Comparison of ENCODE assay signal across 29 mouse cellular contexts in the genomic region with DNA sequence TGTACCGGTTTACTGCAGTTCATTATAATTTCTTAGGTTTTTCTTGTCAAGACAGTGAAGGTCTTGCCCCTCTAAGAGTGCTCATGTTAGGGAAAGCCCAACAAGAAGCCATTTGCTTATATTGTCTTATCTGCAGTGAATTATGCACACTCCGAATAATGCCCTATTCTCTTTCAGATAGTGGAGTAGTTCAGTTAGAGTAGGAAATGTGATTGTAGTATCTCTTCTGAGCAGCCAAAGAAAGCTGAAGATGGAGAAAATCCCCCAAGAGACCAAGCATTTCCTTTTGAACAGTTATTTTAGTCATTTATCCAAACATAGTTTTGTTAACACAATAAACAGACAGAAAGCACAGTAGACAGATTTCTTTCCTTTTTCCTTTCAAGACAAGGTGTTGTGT. TPM values are rescaled to one million over a fixed set of nuclear protein-coding genes. Genes with fewer than 3 reads are reported as not detected.
DNase-seq lines count a peak whose midpoint lies in the region; ATAC-seq and TF ChIP-seq lines count a peak whose summit lies in the region.
"Had no signal": no experiment of that assay in that cellular context is flagged by ENCODE, and none has a peak within 500 bp of the region (broad histone marks: within the 10 kb centered on the region; RNA-seq: fewer than 3 reads in every experiment).

No protein-coding gene starts in this region.

- TF ChIP-seq POLR2A in MEL (IDR thresholded peaks at IDR 0.05; ENCODE audit: control insufficient read depth in 1 of 2, insufficient read depth in 1 of 2, low read depth in 1 of 2, low read length in 2 of 2, poor library complexity in 1 of 2): no peak

- H3K4me2 ChIP-seq in heart, embryonic 13.5 days: no peak overlapping the region
- no peak overlapping the region for H3K4me2 ChIP-seq in liver, embryonic 11.5 days
- H3K4me2 ChIP-seq: embryonic facial prominence, embryonic 12.5 days; hindbrain, embryonic 15.5 days; neural tube, embryonic 15.5 days; stomach, embryonic 15.5 days had no signal

- no peak for TF ChIP-seq CTCF in MEL (IDR thresholded peaks at IDR 0.05 in 2 of 3, conservative IDR thresholded peaks at IDR 0.05 in 1 of 3; ENCODE audit: control insufficient read depth in 1 of 3, insufficient read depth in 1 of 3, low read depth in 2 of 3, low read length in 3 of 3, poor library complexity in 1 of 3, severe bottlenecking in 1 of 3)

- 60% methylated on average over 2 of the region's 2 CpGs for WGBS in heart, embryonic 13.5 days
- WGBS in liver, embryonic 11.5 days: 31% methylated on average over 2 of the region's 2 CpGs

- no peaks in the 10 kb centered on the region for H3K79me2 ChIP-seq in MEL (ENCODE audit: control insufficient read depth, insufficient read depth, low read length, poor library complexity)

- TF ChIP-seq RAD21 in MEL (IDR thresholded peaks at IDR 0.05; ENCODE audit: low read depth, low read length): no peak

- ATAC-seq in heart, embryonic 13.5 days (ENCODE audit: extremely low read depth, insufficient number of reproducible peaks, low FRiP score, low TSS enrichment): no peak
- peak; percentile 55; the same call in 1 of the 2 replicates for ATAC-seq in liver, embryonic 11.5 days (replicated peaks; ENCODE audit: low FRiP score)
- peak; percentile 58 for ATAC-seq in common myeloid progenitor, adult 5-6 weeks (replicated peaks; ENCODE audit: low read depth, poor library complexity, severe bottlenecking)
- ATAC-seq: activated CD4-positive, CD25-positive, alpha-beta regulatory T cell, adult 4 months; CD4-positive, CD25-positive, alpha-beta regulatory T cell, adult 4 months; forebrain, embryonic 14.5 days; inflammation-experienced regulatory T-cells, adult 6 months had no signal

- peaks cover 28% of the 10 kb centered on the region for H3K4me1 ChIP-seq in heart, embryonic 13.5 days
- peaks cover 18% of the 10 kb centered on the region for H3K4me1 ChIP-seq in liver, embryonic 11.5 days (replicated peaks; ENCODE audit: control insufficient read depth, insufficient read depth, low read length)
- peaks cover 39 to 58% of the 10 kb centered on the region in 2 experiments for H3K4me1 ChIP-seq in MEL (ENCODE audit: control insufficient read depth in 1 of 2, insufficient read depth in 2 of 2, low read length in 2 of 2)
- H3K4me1 ChIP-seq: neural tube, embryonic 15.5 days had no signal

- H3K27me3 ChIP-seq in heart, embryonic 13.5 days (replicated peaks): no peaks in the 10 kb centered on the region
- no peaks in the 10 kb centered on the region for H3K27me3 ChIP-seq in liver, embryonic 11.5 days (replicated peaks; ENCODE audit: control insufficient read depth, insufficient read depth, low read length)
- no peaks in the 10 kb centered on the region for H3K27me3 ChIP-seq in MEL (ENCODE audit: control insufficient read depth in 1 of 2, insufficient read depth in 2 of 2, low read length in 2 of 2)
- H3K27me3 ChIP-seq: embryonic facial prominence, embryonic 12.5 days; hindbrain, embryonic 15.5 days; neural tube, embryonic 15.5 days; stomach, embryonic 15.5 days had no signal

- TF ChIP-seq EP300 in MEL (IDR thresholded peaks at IDR 0.05; ENCODE audit: low read depth in 1 of 2, low read length in 2 of 2): peak; percentile 99 to 100

- H3K4me3 ChIP-seq in heart, embryonic 13.5 days: no peak overlapping the region
- no peak overlapping the region for H3K4me3 ChIP-seq in liver, embryonic 11.5 days (ENCODE audit: low read depth, low read length)
- H3K4me3 ChIP-seq in MEL (ENCODE audit: control insufficient read depth in 1 of 2, insufficient read depth in 1 of 2, low read depth in 2 of 2, low read length in 2 of 2): no peak overlapping the region
- H3K4me3 ChIP-seq: embryonic facial prominence, embryonic 12.5 days; hindbrain, embryonic 10.5 days; hindbrain, embryonic 15.5 days; layer of hippocampus, adult 2 months; neural tube, embryonic 15.5 days; stomach, embryonic 15.5 days had no signal

- DNase-seq in heart, adult 11 months: no peak
- DNase-seq in liver, embryonic 11.5 days (ENCODE audit: low spot score): no peak
- no peak for DNase-seq in liver
- DNase-seq in MEL (ENCODE audit: low read depth, low spot score): peak; percentile 89
- no peak for DNase-seq in adrenal gland, postnatal 10 days
- no peak for DNase-seq in layer of hippocampus, adult 8-10 months (ENCODE audit: low spot score in 2 of 2)
- DNase-seq: adrenal gland, adult 2 months; cerebellum, adult 8-10 months; cerebellum, postnatal 25 days; embryo, embryonic 11 days; kidney, adult 11 months; kidney, postnatal 25 days; left cerebral cortex, postnatal 4 days; lung, adult 18-20 months; lung, postnatal 14 days; midbrain, embryonic 14.5 days; right cerebral cortex, postnatal 25 days had no signal

- H3K27ac ChIP-seq in heart, embryonic 13.5 days (replicated peaks): peak overlapping the region; percentile 62
- H3K27ac ChIP-seq in liver, embryonic 11.5 days (ENCODE audit: low read depth, low read length): no peak overlapping the region
- H3K27ac ChIP-seq in MEL (ENCODE audit: control insufficient read depth, low read depth, low read length): peak overlapping the region; percentile 96
- H3K27ac ChIP-seq: embryonic facial prominence, embryonic 12.5 days; hindbrain, embryonic 10.5 days; hindbrain, embryonic 15.5 days; neural tube, embryonic 15.5 days; stomach, embryonic 15.5 days had no signal

- H3K9ac ChIP-seq in heart, embryonic 13.5 days: no peak overlapping the region
- H3K9ac ChIP-seq in liver, embryonic 11.5 days (ENCODE audit: low read depth, low read length): no peak overlapping the region
- peak overlapping the region; percentile 28; the same call in 1 of the 2 replicates for H3K9ac ChIP-seq in MEL (ENCODE audit: control insufficient read depth, low read depth, low read length, poor library complexity, severe bottlenecking)
- H3K9ac ChIP-seq: embryonic facial prominence, embryonic 12.5 days; hindbrain, embryonic 15.5 days; neural tube, embryonic 15.5 days; stomach, embryonic 15.5 days had no signal

- H3K36me3 ChIP-seq in heart, embryonic 13.5 days: peaks cover 86% of the 10 kb centered on the region
- H3K36me3 ChIP-seq in liver, embryonic 11.5 days (ENCODE audit: control insufficient read depth, insufficient read depth, low read length): peaks cover 14% of the 10 kb centered on the region; the same call in 1 of the 2 replicates
- peaks cover 16 to 69% of the 10 kb centered on the region in 2 experiments for H3K36me3 ChIP-seq in MEL (ENCODE audit: control insufficient read depth in 1 of 2, insufficient read depth in 2 of 2, low read length in 2 of 2)

- no peaks in the 10 kb centered on the region for H3K9me3 ChIP-seq in heart, embryonic 13.5 days
- no peaks in the 10 kb centered on the region for H3K9me3 ChIP-seq in liver, embryonic 11.5 days (ENCODE audit: control insufficient read depth, low read length)
- no peaks in the 10 kb centered on the region for H3K9me3 ChIP-seq in MEL (replicated peaks; ENCODE audit: insufficient read depth, low read length)
- H3K9me3 ChIP-seq: embryonic facial prominence, embryonic 12.5 days; hindbrain, embryonic 10.5 days; hindbrain, embryonic 15.5 days; neural tube, embryonic 15.5 days; stomach, embryonic 15.5 days had no signal

TF ChIP-seq in MEL, 35 proteins besides CTCF, POLR2A, EP300 and RAD21 (continues in another document):
- TF ChIP-seq MXI1 (IDR thresholded peaks at IDR 0.05; ENCODE audit: low read depth, low read length) (peak; percentile 35; the same call in 1 of the 2 replicates), CHD1 (IDR thresholded peaks at IDR 0.05; ENCODE audit: low read depth, low read length) (no peak), RCOR1 (IDR thresholded peaks at IDR 0.05; ENCODE audit: low read depth, low read length) (peak; percentile 93), POLR2AphosphoS2 (IDR thresholded peaks at IDR 0.05; ENCODE audit: low read length) (no peak), UBTF (IDR thresholded peaks at IDR 0.05; ENCODE audit: borderline replicate concordance, insufficient read depth, low read depth, low read length) (no peak), NRF1 (IDR thresholded peaks at IDR 0.05; ENCODE audit: insufficient read depth, low read depth, low read length, poor library complexity, severe bottlenecking) (no peak), GATA1 (IDR thresholded peaks at IDR 0.05; ENCODE audit: low read depth, low read length) (peak; percentile 99), MYB (IDR thresholded peaks at IDR 0.05; ENCODE audit: low read depth, low read length) (peak; percentile 95), ZKSCAN1 (IDR thresholded peaks at IDR 0.05; ENCODE audit: low read depth, low read length) (no peak), SMC3 (IDR thresholded peaks at IDR 0.05; ENCODE audit: low read depth, low read length) (no peak), ELF1 (IDR thresholded peaks at IDR 0.05; ENCODE audit: low read depth, low read length) (peak; percentile 39; the same call in 1 of the 2 replicates), MAFK (IDR thresholded peaks at IDR 0.05; ENCODE audit: borderline replicate concordance, low read depth, low read length) (peak; percentile 67; the same call in 1 of the 2 replicates), MAZ (IDR thresholded peaks at IDR 0.05; ENCODE audit: low read depth, low read length) (0 out of 2 replicates have a peak, but pooled peaks have one; percentile 46), JUND (IDR thresholded peaks at IDR 0.05; ENCODE audit: low read depth, low read length) (no peak; the same call in 1 of the 2 replicates), NELFE (IDR thresholded peaks at IDR 0.05; ENCODE audit: low read depth, low read length) (no peak), POLR2AphosphoS5 (IDR thresholded peaks at IDR 0.05; ENCODE audit: borderline replicate concordance, low read depth, low read length) (no peak), ZC3H11A (IDR thresholded peaks at IDR 0.05; ENCODE audit: low read depth, low read length) (no peak), ZNF384 (IDR thresholded peaks at IDR 0.05; ENCODE audit: low read depth, low read length) (no peak), TCF12 (IDR thresholded peaks at IDR 0.05; ENCODE audit: low read depth, low read length) (peak; percentile 99), TAL1 (IDR thresholded peaks at IDR 0.05; ENCODE audit: low read length) (peak; percentile 84), KAT2A (conservative IDR thresholded peaks at IDR 0.05; ENCODE audit: low read depth, low read length) (no peak), CHD2 (IDR thresholded peaks at IDR 0.05; ENCODE audit: low read length) (no peak)

RNA-seq across cellular contexts. Expression of gene Mtmr12, which starts 32.1 kb away (rescaled TPM):
- 11.4 and 12.0 TPM in 2 replicates for polyA plus RNA-seq in heart, embryonic 13.5 days (2015; fragmentation: Nextera tagmentation; extraction: Ambion mirVana)
- 19.6 and 23.0 TPM in 2 replicates for polyA plus RNA-seq in liver, embryonic 11.5 days (2014; fragmentation: Nextera tagmentation; extraction: Ambion mirVana)
- 14.3 and 18.0 TPM in 2 replicates for total RNA-seq in MEL (2012; rRNA removed)
- 10 to 100 TPM in 1 of 2 experiments, not detected in 1; 38.2 TPM for polyA plus RNA-seq in MEL (2012; ENCODE audit: insufficient read depth in 1 of 2, insufficient read length in 2 of 2, low read depth in 1 of 2, low replicate concordance in 2 of 2, missing spikeins in 1 of 2)
- 10.9 and 24.7 TPM in 2 replicates for total RNA-seq in common myeloid progenitor, adult 5-6 weeks (2017)
- total RNA-seq in adrenal gland, postnatal 10 days (2021): 10 to 100 TPM; 19.5 TPM
- total RNA-seq in layer of hippocampus, adult 8-10 months (2022): 10 to 100 TPM; 56.7 to 62.5 (median 59.0) TPM
